Mouse (Mus musculus): Measurements from ENCODE around the gene Kif1bp.

- TF ChIP-seq POLR2A (IDR thresholded peaks at IDR 0.05; ENCODE audit: insufficient read depth, low read length) (no peak), EP300 (IDR thresholded peaks at IDR 0.05; ENCODE audit: insufficient read depth, low read depth, low read length) (no peak), CTCF (IDR thresholded peaks at IDR 0.05; ENCODE audit: low read depth, low read length) (no peak)
Observed at GRCm38 (mm10) chr10:62534509-62534908, 43.7 kb downstream of the Kif1bp start.
